Mouse (Mus musculus): Measurements from ENCODE around the gene Tspan5. TPM values are rescaled to one million over a fixed set of nuclear protein-coding genes. Genes with fewer than 3 reads are reported as not detected.

Gene Tspan5
- polyA plus RNA-seq (2017; shearing (Covaris generic)), result 1 to 10 TPM; 5.3 to 7.3 TPM

- ATAC-seq, result peak; percentile 65
Observed at GRCm38 (mm10) chr3:138741649-138742565, at the start of gene Tspan5. Gene Tspan5 (plus strand): TSS chr3:138742195.

GRCm38 (mm10) chr3:138692302-138692701 is 49.7 kb upstream of the Tspan5 start:
- ATAC-seq, result no peak

- ATAC-seq, result no peak
Observed at GRCm38 (mm10) chr3:138703399-138703798, 38.6 kb upstream of the Tspan5 start.

GRCm38 (mm10) chr3:138704469-138704868 is 37.5 kb upstream of the Tspan5 start:
- no peak for ATAC-seq

GRCm38 (mm10) chr3:138705875-138706274 is 36.1 kb upstream of the Tspan5 start:
- no peak for ATAC-seq

GRCm38 (mm10) chr3:138709183-138709582 is 32.8 kb upstream of the Tspan5 start:
- no peak for ATAC-seq

- ATAC-seq, result no peak
Observed at GRCm38 (mm10) chr3:138711971-138712370, 30.0 kb upstream of the Tspan5 start.

- ATAC-seq, result no peak
Observed at GRCm38 (mm10) chr3:138712452-138713140, 29.4 kb upstream of the Tspan5 start.

GRCm38 (mm10) chr3:138713141-138713540 is 28.9 kb upstream of the Tspan5 start:
- no peak for ATAC-seq

- ATAC-seq, result no peak
Observed at GRCm38 (mm10) chr3:138714788-138715187, 27.2 kb upstream of the Tspan5 start.

GRCm38 (mm10) chr3:138715212-138715611 is 26.8 kb upstream of the Tspan5 start:
- no peak for ATAC-seq

- ATAC-seq, result no peak
Observed at GRCm38 (mm10) chr3:138717040-138717439, 25.0 kb upstream of the Tspan5 start.

GRCm38 (mm10) chr3:138722152-138722551 is 19.8 kb upstream of the Tspan5 start:
- ATAC-seq, result no peak

GRCm38 (mm10) chr3:138727571-138727970 is 14.4 kb upstream of the Tspan5 start:
- no peak for ATAC-seq

GRCm38 (mm10) chr3:138728840-138729239 is 13.2 kb upstream of the Tspan5 start:
- ATAC-seq, result no peak

GRCm38 (mm10) chr3:138730812-138731211 is 11.2 kb upstream of the Tspan5 start:
- ATAC-seq, result no peak

- ATAC-seq, result no peak
Observed at GRCm38 (mm10) chr3:138735760-138736159, 6.2 kb upstream of the Tspan5 start.

- ATAC-seq, result no peak
Observed at GRCm38 (mm10) chr3:138739150-138739700, 2.8 kb upstream of the Tspan5 start.

- no peak for ATAC-seq
Observed at GRCm38 (mm10) chr3:138740291-138740690, 1.7 kb upstream of the Tspan5 start.

GRCm38 (mm10) chr3:138740843-138741540 is 1.0 kb upstream of the Tspan5 start:
- ATAC-seq, result no peak

GRCm38 (mm10) chr3:138742566-138742930 is 553 bp downstream of the Tspan5 start:
- peak; percentile 10 for ATAC-seq

GRCm38 (mm10) chr3:138743061-138743671 is 1.2 kb downstream of the Tspan5 start:
- peak; percentile 70 for ATAC-seq
